Mouse (Mus musculus): ENCODE results near the gene Lrrc10.
"Not testable (repeated sequence)": the region's sequence is repeated elsewhere in the genome, so short reads cannot be mapped to it uniquely, and the experiment has no call there.

The Lrrc10 gene

DNA sequence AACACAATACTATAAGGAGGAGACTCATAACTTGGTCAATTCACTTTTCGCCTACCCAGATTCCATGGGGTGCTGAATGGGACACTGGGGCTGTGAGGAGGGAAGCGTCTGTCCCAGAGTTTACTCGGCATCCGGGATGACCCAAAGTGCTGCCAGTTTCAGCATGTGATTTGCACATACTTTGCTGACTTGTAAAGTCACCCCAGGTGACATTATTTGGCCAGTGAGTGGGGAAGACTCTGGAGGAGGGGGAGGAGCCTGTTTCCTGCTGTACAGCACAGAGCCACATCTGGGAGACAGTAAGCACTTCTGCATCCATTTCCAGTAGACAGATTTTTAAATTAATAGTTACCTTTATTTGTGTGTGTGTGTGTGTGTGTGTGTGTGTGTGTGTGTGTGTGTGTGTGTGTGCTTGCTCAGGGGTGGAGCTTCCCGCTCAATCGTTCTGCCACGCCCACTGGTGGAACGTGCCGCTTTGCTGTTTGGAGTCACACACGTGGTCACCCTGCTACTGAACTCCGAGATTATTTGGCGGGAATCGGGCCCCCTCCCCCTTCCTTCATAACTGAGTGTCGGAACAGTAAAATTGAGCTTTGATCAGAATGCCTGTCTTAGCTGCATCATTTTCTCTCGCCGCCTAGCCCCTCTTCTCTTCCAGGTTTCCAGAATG, 1.5 kb upstream of the Lrrc10 start:
- CTCF ChIA-PET = not testable (repeated sequence)

GRCm38 (mm10) chr10:117049253-117049652, 4.1 kb downstream of the Lrrc10 start:
- CTCF ChIA-PET = no interaction called here

DNA sequence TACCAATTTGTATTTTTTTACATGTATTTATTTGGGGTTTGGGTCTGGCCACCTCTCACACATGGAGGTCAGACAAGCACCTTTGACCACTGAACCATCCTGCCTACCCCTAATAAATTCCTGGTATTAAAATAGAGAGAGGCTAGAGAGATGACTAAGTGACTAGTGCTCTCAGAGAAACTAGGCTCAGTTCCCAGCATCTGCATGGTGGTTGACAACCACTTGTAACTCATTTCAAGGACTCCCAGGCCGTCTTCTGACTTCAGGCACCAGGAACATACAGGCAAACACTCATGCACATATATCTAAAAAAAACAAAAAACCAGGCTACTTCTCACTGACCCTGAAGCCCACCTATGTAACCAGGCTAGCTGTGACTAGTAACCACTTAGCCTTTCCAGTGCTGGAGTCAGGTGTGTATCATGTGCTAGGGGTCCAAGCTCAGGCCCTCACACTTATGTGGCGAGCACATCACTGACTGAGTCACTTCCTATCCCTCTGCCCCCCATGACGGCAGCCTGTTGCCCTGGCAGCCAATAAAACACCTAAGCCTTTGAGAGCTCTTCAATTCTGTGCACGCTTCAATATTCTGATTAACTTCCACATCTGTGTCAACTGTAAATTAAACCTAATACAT, 4.9 kb downstream of the Lrrc10 start:
- CTCF ChIA-PET = no interaction called here

GRCm38 (mm10) chr10:117055668-117056067, 10.5 kb downstream of the Lrrc10 start:
- CTCF ChIA-PET = interaction anchor here (0.6 kb wide), 1 partner anchor 245 kb away, joined by 14 read pairs; no protein-coding TSS in a partner anchor

DNA sequence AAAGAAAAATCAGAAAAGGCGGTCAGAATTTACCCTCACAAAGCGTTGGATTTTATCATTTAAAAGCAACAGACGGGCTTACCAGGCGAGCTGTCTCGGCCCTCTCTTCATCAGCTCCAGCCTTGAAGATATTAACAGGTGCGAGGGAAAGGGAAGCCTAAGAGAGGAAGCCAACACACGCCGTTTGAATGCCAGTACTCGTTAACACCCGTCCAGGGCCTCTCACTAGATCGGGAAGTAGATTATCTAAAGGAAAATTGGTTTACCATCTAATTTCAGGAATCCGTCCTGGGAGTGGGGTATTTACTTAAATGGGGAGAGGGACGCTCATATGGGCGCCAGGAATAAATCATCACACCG, 17.7 kb downstream of the Lrrc10 start:
- CTCF ChIA-PET = interaction anchor here (0.6 kb wide), 1 partner anchor 365 kb away, joined by 14 read pairs; no protein-coding TSS in a partner anchor

- CTCF ChIA-PET = no interaction called here
These were observed 18.3 kb downstream of the Lrrc10 start, which contains the start of gene Cct2 for GRCm38 (mm10) chr10:117063254-117064021. TSS of gene Cct2 (minus strand) at chr10:117063814.

DNA sequence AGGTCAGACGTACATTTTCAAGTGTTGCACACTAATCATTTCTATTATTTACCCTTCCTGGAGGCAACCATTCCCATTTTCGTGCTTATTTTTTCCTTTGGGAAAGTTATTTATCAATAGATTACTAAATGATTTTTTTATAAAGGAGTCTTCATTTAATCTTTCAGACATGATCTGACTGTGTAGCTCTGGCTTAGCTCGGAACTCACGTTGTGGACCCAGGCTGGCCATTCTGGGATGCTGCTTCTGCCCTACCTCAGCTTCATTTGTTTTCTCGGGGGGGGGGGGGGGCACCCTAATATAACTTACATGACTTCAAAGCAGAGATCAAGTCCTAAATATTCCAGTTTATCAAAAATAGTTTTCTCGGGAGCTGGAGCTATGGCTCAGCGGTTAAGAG, 18.9 kb downstream of the Lrrc10 start:
- CTCF ChIA-PET = interaction anchor here (0.6 to 0.7 kb wide), 2 partner anchors 150 to 897 kb away, joined by 4 to 5 read pairs; no protein-coding TSS in a partner anchor

DNA sequence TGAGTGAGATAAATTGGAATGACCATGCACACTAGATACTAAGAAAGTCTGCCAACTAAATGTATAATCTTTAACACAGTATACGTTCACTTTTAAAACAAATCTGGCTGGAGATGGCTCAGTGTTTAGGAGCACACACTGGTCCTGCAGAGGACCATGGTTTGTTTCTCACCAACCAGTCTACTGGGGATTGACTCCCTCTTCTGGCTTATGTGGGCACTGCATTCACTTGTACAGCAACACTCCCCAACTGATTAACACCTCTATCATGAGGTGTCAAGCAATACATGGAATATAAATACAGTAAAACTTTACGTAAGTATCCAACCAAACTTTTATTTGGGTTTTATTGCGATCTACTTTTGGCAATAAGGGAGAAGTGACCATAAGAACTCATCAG, 24.0 kb downstream of the Lrrc10 start:
- CTCF ChIA-PET = no interaction called here

DNA sequence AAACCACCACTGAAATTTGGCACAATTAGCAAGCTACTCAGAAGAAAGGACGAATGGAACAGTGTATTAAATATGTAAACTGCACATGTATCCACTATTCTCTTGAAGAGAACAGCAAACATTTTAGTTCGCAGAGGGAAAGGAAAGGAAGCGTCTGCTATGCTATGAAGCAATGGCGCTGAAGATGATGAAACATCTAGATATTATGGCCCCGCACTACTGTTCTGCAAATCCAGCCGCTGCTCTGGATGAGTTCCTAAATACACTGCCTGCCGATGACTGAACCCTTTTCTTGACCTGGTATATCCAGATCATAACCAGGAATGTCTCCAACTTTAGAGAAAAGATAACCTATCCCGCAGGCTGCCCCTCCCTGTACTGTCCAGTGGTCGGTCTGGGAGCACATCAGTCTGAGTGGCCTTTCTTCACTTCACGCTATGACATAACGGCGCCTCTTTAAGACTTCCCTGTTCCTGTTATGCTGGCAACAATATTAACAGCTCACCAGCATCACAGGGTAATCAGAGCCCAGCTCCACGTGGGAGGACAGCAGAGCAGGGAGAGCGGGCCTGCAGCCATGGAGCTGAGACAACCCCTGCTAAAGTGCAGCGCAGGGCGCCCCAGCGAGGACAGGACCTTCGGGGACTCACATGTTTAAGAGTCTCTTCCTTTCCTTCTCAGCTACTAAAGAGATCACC, 27.2 kb downstream of the Lrrc10 start:
- CTCF ChIA-PET = interaction anchor here (0.6 kb wide), 1 partner anchor 25 kb away, joined by 3 read pairs; no protein-coding TSS in a partner anchor

- CTCF ChIA-PET = interaction anchor here (0.6 kb wide), 1 partner anchor 26 kb away, joined by 3 read pairs; no protein-coding TSS in a partner anchor
These were observed 28.0 kb downstream of the Lrrc10 start for GRCm38 (mm10) chr10:117073176-117073575.

DNA sequence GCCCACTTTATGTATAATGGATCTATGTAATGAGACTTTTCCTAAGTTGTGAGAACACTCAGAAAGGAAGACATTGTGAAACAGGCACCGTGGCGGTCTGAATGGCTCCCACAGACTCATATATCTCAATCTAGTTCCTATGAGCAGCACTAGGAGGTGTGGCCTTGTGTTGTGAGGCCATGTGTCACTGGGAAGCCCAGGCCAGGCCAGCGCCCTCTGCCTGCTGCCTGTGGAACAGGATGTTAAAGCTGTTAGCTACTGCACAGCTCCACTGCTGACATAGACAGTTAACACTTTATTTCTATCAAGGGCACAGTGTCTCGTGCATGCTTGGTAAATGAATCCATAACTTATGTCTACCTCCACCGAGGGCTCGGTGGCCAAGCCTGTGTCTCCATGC, 33.1 kb downstream of the Lrrc10 start:
- CTCF ChIA-PET = interaction anchor here (1.0 kb wide), 1 partner anchor 44 kb away, joined by 5 read pairs; no protein-coding TSS in a partner anchor

GRCm38 (mm10) chr10:117081326-117081725, 36.2 kb downstream of the Lrrc10 start:
- CTCF ChIA-PET = no interaction called here

- CTCF ChIA-PET = no interaction called here
These were observed 36.8 kb downstream of the Lrrc10 start for GRCm38 (mm10) chr10:117081914-117082359.

DNA sequence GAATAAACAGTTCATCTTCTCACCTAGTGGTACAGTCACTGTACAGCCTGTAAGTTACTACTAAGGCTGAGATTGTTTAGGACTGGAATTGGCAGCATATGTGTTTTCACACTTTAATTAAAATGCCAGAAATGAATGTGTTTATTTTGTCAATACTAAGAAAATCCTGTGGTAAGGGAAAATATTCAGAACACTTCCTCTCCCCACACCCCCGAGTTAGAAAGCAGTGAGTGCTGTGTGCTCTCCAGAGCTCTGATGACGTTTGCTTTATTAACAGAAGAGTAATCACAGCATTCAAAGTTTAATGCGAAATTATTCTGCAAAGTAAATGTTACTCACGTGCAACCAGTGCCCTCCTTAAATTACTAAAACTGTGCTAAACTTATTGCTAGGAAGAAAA, 44.5 kb downstream of the Lrrc10 start:
- CTCF ChIA-PET = no interaction called here

GRCm38 (mm10) chr10:117094504-117095329, 49.6 kb downstream of the Lrrc10 start:
- CTCF ChIA-PET = no interaction called here

DNA sequence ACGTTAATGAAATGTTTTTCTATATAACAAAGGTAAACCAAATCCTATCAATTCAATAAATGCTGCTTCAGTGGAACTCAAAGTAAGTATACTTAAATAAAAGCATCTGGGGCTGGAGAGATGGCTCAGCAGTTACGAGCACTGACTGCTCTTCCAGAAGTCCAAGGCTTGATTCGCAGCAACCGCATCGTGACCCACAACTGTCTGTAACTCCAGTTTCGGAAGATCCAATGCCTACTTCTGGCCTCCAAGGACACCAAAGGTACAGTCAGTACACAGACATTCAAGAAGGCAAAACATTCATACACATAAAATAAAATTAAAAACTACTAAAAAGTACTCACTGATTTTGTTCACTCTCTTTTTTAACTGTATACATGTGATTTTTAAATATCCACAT, 51.0 kb downstream of the Lrrc10 start:
- CTCF ChIA-PET = no interaction called here
